Mouse (Mus musculus): ENCODE measurements at regions not wholly inside any gene's neighbourhood (a gene's known extent, or its start where the extent isn't known, plus 50 kb on each side); places are given as distances from the start of the nearest gene placed in this dataset.

GRCm38 (mm10) chr1:190398308-190398707 lies 227.8 kb upstream of the Prox1 start:
- no peak for DNase-seq

GRCm38 (mm10) chr1:190397811-190398210 lies 227.3 kb upstream of the Prox1 start:
- no peak for DNase-seq

- DNase-seq = no peak
These were observed 222.5 kb upstream of the Prox1 start for GRCm38 (mm10) chr1:190393061-190393460.

GRCm38 (mm10) chr1:190388853-190389252 lies 218.3 kb upstream of the Prox1 start:
- no peak for DNase-seq

- no peak for DNase-seq
These were observed 214.0 kb upstream of the Prox1 start for GRCm38 (mm10) chr1:190384555-190384954.

GRCm38 (mm10) chr1:190383256-190383838 lies 212.8 kb upstream of the Prox1 start:
- DNase-seq = no peak

- DNase-seq = no peak
These were observed 209.6 kb upstream of the Prox1 start for GRCm38 (mm10) chr1:190380151-190380550.

- no peak for DNase-seq
These were observed 204.8 kb upstream of the Prox1 start for GRCm38 (mm10) chr1:190375160-190375880.

GRCm38 (mm10) chr1:190374270-190374669 lies 203.8 kb upstream of the Prox1 start:
- DNase-seq = no peak

GRCm38 (mm10) chr1:190366631-190367030 lies 196.1 kb upstream of the Prox1 start:
- DNase-seq = no peak

- DNase-seq = no peak
These were observed 194.6 kb upstream of the Prox1 start for GRCm38 (mm10) chr1:190365126-190365525.

GRCm38 (mm10) chr1:190360661-190361060 lies 190.1 kb upstream of the Prox1 start:
- DNase-seq = no peak

- DNase-seq = no peak
These were observed 187.3 kb upstream of the Prox1 start for GRCm38 (mm10) chr1:190357779-190358178.

GRCm38 (mm10) chr1:190347610-190348009 lies 177.1 kb upstream of the Prox1 start:
- no peak for DNase-seq

- no peak for DNase-seq
These were observed 170.2 kb upstream of the Prox1 start for GRCm38 (mm10) chr1:190340715-190341114.

- no peak for DNase-seq
These were observed 164.0 kb upstream of the Prox1 start for GRCm38 (mm10) chr1:190334471-190334870.

GRCm38 (mm10) chr1:190334053-190334452 lies 163.5 kb upstream of the Prox1 start:
- DNase-seq = no peak

GRCm38 (mm10) chr1:190332001-190332400 lies 161.5 kb upstream of the Prox1 start:
- no peak for DNase-seq

GRCm38 (mm10) chr1:190324562-190324961 lies 154.0 kb upstream of the Prox1 start:
- no peak for DNase-seq

- DNase-seq = no peak
These were observed 153.2 kb upstream of the Prox1 start for GRCm38 (mm10) chr1:190323671-190324070.

- no peak for DNase-seq
These were observed 145.7 kb upstream of the Prox1 start for GRCm38 (mm10) chr1:190316175-190316574.

GRCm38 (mm10) chr1:190309831-190310230 lies 139.3 kb upstream of the Prox1 start:
- DNase-seq = peak; percentile 31

GRCm38 (mm10) chr1:190307751-190308150 lies 137.2 kb upstream of the Prox1 start:
- DNase-seq = no peak

- DNase-seq = no peak
These were observed 127.3 kb upstream of the Prox1 start for GRCm38 (mm10) chr1:190297666-190298327.

All from adrenal gland, adult 8-10 months (tissue).